Mouse (Mus musculus) midbrain, embryonic 11.5 days (tissue): ENCODE results near the gene Lifr. TPM values are rescaled to one million over a fixed set of nuclear protein-coding genes. Genes with fewer than 3 reads are reported as not detected.

Experiments used
- ATAC-seq: fragments of 200-750 bp; cut with Nextera tagmentation; 2 replicates; pipeline ENCODE4 v1.8.0; 2017; ENCODE audit warnings: moderate TSS enrichment, moderate library complexity; ENCODE audit not compliant: low FRiP score
- DNase-seq: peaks from one replicate; pipeline ENCODE4 v3.0.0; 2015; ENCODE audit warnings: low spot score; ENCODE audit errors: missing footprints
- H3K27ac ChIP-seq: fragments of 300-500 bp; sonication (generic); 2 replicates; pipeline ENCODE4 v1.5.1; 2014; ENCODE audit warnings: low read depth, low read length
- H3K27me3 ChIP-seq: fragments of 300-500 bp; sonication (generic); 2 replicates; pipeline ENCODE4 v1.6.1; 2014; ENCODE audit warnings: mild to moderate bottlenecking, low read length, moderate library complexity, mixed read lengths; ENCODE audit not compliant: control insufficient read depth, insufficient read depth
- H3K36me3 ChIP-seq: fragments of 300-500 bp; sonication (generic); 2 replicates; pipeline ENCODE4 v1.6.1; 2014; ENCODE audit warnings: mild to moderate bottlenecking, low read length, moderate library complexity, mixed read lengths; ENCODE audit not compliant: control insufficient read depth, insufficient read depth
- H3K4me1 ChIP-seq: fragments of 300-500 bp; sonication (generic); 2 replicates; pipeline ENCODE4 v1.6.1; 2014; ENCODE audit warnings: low read length; ENCODE audit not compliant: control insufficient read depth, insufficient read depth
- H3K4me2 ChIP-seq: fragments of 300-500 bp; sonication (generic); 2 replicates; pipeline ENCODE4 v1.6.1; 2014; ENCODE audit warnings: mild to moderate bottlenecking, moderate library complexity
- H3K4me3 ChIP-seq: fragments of 300-500 bp; sonication (generic); 2 replicates; pipeline ENCODE4 v1.5.1; 2014; ENCODE audit warnings: low read depth, low read length
- H3K9ac ChIP-seq: fragments of 300-500 bp; sonication (generic); 2 replicates; pipeline ENCODE4 v1.6.1; 2014; ENCODE audit warnings: low read length
- H3K9me3 ChIP-seq: fragments of 300-500 bp; sonication (generic); 2 replicates; pipeline ENCODE4 v1.6.1; 2016; ENCODE audit warnings: low read length; ENCODE audit not compliant: control insufficient read depth
- WGBS: fragments of 180-500 bp; shearing (Covaris S2); extraction: QIAGEN DNeasy Blood & Tissue Kit; methylation state at CpG from one replicate; pipeline ENCODE4 v1.1.7; 2014; 5-methylcytosine and 5-hydroxymethylcytosine counted together
- polyA plus RNA-seq: library from polyadenylated mRNA; unstranded; fragments of >200 nt; fragmentation: Nextera tagmentation; extraction: Ambion mirVana; gene quantifications from 2 replicates; pipeline ENCODE4 v1.2.1, GENCODE M21; 2014

Lifr gene
- polyA plus RNA-seq, 1 experiment from 2014 or later: 16.5 TPM

DNA sequence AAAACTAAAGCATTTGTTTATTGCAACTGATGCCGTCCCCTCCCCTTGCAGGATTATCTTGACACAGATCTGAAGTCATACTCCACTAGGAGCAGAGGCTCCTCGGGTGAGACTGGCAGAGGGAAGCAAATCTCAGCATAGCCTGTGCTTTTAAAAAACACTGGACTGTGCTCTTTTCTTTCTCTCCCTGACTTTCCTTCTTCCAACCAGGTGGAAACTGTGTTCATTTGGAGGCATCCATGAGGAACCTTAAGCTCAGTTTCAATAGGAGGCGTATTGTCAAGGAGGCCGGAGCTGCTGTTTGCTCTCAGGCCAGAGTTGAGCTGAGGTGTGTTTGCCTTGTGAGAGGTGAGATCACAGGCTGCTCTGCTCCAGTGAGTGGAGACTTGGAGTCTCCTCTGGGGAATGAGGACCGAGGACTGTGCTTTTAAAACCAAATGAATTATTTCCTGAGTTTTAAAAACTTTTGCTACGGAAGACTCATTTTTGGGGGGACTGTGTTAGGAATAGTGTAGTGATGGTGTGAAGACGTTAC lies 40.3 kb downstream of the Lifr start:
- no peaks in the 10 kb centered on the region for H3K36me3 ChIP-seq
- peaks cover 5% of the 10 kb centered on the region; the same call in 1 of the 2 replicates for H3K4me1 ChIP-seq
- peaks cover 4% of the 10 kb centered on the region; the same call in 1 of the 2 replicates for H3K27me3 ChIP-seq
- H3K4me2 ChIP-seq: peak overlapping the region; percentile 93
- H3K9ac ChIP-seq: no peak overlapping the region
- H3K27ac ChIP-seq: no peak overlapping the region
- WGBS: 25% methylated on average over 7 of the region's 7 CpGs
- ATAC-seq: no peak
- no peak overlapping the region for H3K4me3 ChIP-seq
- peak; percentile 82 for DNase-seq
- H3K9me3 ChIP-seq: no peaks in the 10 kb centered on the region

DNA sequence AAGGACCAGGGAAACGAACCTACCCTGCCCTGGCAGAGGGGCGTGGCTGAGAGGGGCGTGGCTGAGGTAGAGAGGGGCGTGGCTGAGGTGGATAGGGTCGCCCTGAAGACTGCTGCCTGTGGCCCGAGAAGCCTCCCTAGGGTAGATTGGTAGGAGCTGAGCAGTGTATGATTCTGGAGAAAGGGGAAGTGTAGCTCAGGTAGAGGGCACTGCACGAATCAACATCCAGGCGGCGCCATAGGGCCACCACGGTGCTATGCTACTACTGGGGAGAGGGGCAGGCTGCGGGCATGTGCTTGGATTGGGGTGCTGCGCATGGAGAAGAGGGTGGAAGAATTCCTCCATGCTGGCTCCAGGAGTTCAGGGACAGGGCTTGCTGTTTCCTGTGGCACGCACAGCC lies 42.3 kb downstream of the Lifr start:
- DNase-seq (peak; percentile 84), ATAC-seq (no peak)
- WGBS: 46% methylated on average over 13 of the region's 13 CpGs
- Histone ChIP-seq H3K4me2 (no peak overlapping the region), H3K27ac (no peak overlapping the region), H3K9me3 (no peaks in the 10 kb centered on the region), H3K36me3 (no peaks in the 10 kb centered on the region), H3K9ac (no peak overlapping the region), H3K27me3 (peaks cover 4% of the 10 kb centered on the region; the same call in 1 of the 2 replicates), H3K4me1 (peaks cover 5% of the 10 kb centered on the region; the same call in 1 of the 2 replicates), H3K4me3 (no peak overlapping the region)

GRCm38 (mm10) chr15:7134454-7135052 lies 44.1 kb downstream of the Lifr start:
- Histone ChIP-seq H3K36me3 (no peaks in the 10 kb centered on the region), H3K4me2 (no peak overlapping the region), H3K9ac (no peak overlapping the region), H3K4me3 (no peak overlapping the region), H3K27me3 (peaks cover 4% of the 10 kb centered on the region; the same call in 1 of the 2 replicates), H3K9me3 (no peaks in the 10 kb centered on the region), H3K27ac (no peak overlapping the region), H3K4me1 (peaks cover 3% of the 10 kb centered on the region; the same call in 1 of the 2 replicates)
- 0 out of 2 replicates have a peak, but pooled peaks have one; percentile 23 for ATAC-seq
- DNase-seq: peak; percentile 92
- 61% methylated on average over 11 of the region's 11 CpGs for WGBS

DNA sequence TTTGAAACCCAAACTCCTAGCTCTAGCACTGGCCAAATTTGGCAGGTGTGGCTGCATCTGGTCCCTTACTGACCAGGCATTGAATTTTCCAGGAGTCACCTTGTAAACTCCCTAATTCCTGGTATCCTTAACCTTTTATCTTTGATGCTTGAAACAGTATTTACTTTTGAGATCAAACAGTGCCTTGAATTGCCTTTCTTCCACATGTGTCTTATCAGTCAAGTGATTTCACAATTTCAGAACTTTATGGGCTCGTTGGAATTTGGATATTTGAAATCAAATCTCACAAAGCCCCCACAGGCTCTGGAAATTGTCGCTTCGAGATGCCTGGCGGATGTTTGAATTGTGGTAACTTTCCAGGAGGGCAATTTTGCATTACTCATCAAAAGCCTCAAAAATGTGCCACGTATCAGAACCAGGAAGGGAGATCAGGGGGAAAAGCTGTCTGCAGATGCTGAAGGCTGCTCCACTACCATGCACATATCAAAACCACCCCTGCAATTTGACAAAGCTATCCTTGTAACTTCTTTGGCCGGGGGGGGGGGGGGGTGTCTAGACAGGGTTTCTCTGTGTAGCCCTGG lies 45.7 kb downstream of the Lifr start:
- no peak overlapping the region for H3K27ac ChIP-seq
- H3K9ac ChIP-seq: no peak overlapping the region
- peaks cover 4% of the 10 kb centered on the region; the same call in 1 of the 2 replicates for H3K27me3 ChIP-seq
- 88% methylated on average over 6 of the region's 6 CpGs for WGBS
- no peaks in the 10 kb centered on the region for H3K36me3 ChIP-seq
- ATAC-seq: no peak
- no peaks in the 10 kb centered on the region for H3K4me1 ChIP-seq
- H3K9me3 ChIP-seq: no peaks in the 10 kb centered on the region
- no peak overlapping the region for H3K4me2 ChIP-seq
- no peak for DNase-seq
- H3K4me3 ChIP-seq: no peak overlapping the region

GRCm38 (mm10) chr15:7136912-7137311 lies 46.5 kb downstream of the Lifr start:
- Histone ChIP-seq H3K4me3 (no peak overlapping the region), H3K9ac (no peak overlapping the region), H3K4me2 (no peak overlapping the region), H3K27me3 (no peaks in the 10 kb centered on the region), H3K4me1 (no peaks in the 10 kb centered on the region), H3K36me3 (no peaks in the 10 kb centered on the region), H3K27ac (no peak overlapping the region), H3K9me3 (no peaks in the 10 kb centered on the region)
- ATAC-seq (no peak), DNase-seq (no peak)
- WGBS: 93% methylated on average over 10 of the region's 10 CpGs

- ATAC-seq (no peak), DNase-seq (no peak)
- H3K9ac ChIP-seq: no peak overlapping the region
- H3K4me2 ChIP-seq: no peak overlapping the region
- no peaks in the 10 kb centered on the region for H3K4me1 ChIP-seq
- H3K9me3 ChIP-seq: no peaks in the 10 kb centered on the region
- H3K27ac ChIP-seq: no peak overlapping the region
- H3K36me3 ChIP-seq: no peaks in the 10 kb centered on the region
- no peaks in the 10 kb centered on the region for H3K27me3 ChIP-seq
- WGBS: 92% methylated on average over 12 of the region's 12 CpGs
- H3K4me3 ChIP-seq: no peak overlapping the region
Observed at GRCm38 (mm10) chr15:7137607-7138006, 47.2 kb downstream of the Lifr start.

- no peak for DNase-seq
- H3K4me3 ChIP-seq: no peak overlapping the region
- H3K9me3 ChIP-seq: no peaks in the 10 kb centered on the region
- no peaks in the 10 kb centered on the region for H3K4me1 ChIP-seq
- 93% methylated on average over 14 of the region's 14 CpGs for WGBS
- no peak overlapping the region for H3K4me2 ChIP-seq
- no peak overlapping the region for H3K27ac ChIP-seq
- no peak overlapping the region for H3K9ac ChIP-seq
- H3K36me3 ChIP-seq: no peaks in the 10 kb centered on the region
- no peaks in the 10 kb centered on the region for H3K27me3 ChIP-seq
- no peak for ATAC-seq
Observed at GRCm38 (mm10) chr15:7138471-7138870, 48.1 kb downstream of the Lifr start.

DNA sequence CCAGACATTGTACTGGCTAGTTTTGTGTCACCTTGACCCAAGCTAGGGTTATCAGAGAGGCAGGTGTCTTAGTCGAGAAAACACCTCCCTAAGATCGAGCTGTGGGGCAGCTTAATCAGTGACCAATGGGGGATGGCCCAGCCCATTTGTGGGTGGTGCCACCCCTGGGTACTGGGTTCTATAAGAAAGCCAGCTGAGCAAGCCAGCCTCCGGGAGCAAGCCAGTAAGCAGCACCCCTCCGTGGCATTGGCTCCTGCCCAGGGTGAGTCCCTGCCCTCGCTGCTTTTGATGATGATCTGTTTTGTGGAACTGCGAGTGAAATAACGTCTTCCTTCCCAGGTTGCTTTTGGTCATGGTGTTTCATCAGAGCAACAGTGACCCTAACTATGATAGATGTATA lies 49.9 kb downstream of the Lifr start:
- no peak overlapping the region for H3K27ac ChIP-seq
- H3K4me2 ChIP-seq: no peak overlapping the region
- H3K4me1 ChIP-seq: no peaks in the 10 kb centered on the region
- no peaks in the 10 kb centered on the region for H3K9me3 ChIP-seq
- 86% methylated on average over 7 of the region's 7 CpGs for WGBS
- DNase-seq (no peak), ATAC-seq (no peak)
- no peaks in the 10 kb centered on the region for H3K27me3 ChIP-seq
- H3K4me3 ChIP-seq: no peak overlapping the region
- H3K36me3 ChIP-seq: no peaks in the 10 kb centered on the region
- no peak overlapping the region for H3K9ac ChIP-seq

- DNase-seq: no peak
- 91% methylated on average over 13 of the region's 13 CpGs for WGBS
- H3K4me1 ChIP-seq: no peaks in the 10 kb centered on the region
- H3K4me2 ChIP-seq: no peak overlapping the region
- H3K9ac ChIP-seq: no peak overlapping the region
- no peaks in the 10 kb centered on the region for H3K27me3 ChIP-seq
- no peaks in the 10 kb centered on the region for H3K36me3 ChIP-seq
- ATAC-seq: no peak
- H3K9me3 ChIP-seq: no peaks in the 10 kb centered on the region
- no peak overlapping the region for H3K4me3 ChIP-seq
- H3K27ac ChIP-seq: no peak overlapping the region
Observed at GRCm38 (mm10) chr15:7141246-7141645, 50.8 kb downstream of the Lifr start.
